Mouse (Mus musculus) frontal cortex, postnatal 36 days (tissue): ENCODE measurements around the gene Jak2.

Experiments
- DNase-seq, 2 experiments: peaks; one replicate each; pipeline ENCODE4 v3.0.0; 2022; ENCODE audit warnings: low spot score in 2 of 2

Gene Jak2

DNA sequence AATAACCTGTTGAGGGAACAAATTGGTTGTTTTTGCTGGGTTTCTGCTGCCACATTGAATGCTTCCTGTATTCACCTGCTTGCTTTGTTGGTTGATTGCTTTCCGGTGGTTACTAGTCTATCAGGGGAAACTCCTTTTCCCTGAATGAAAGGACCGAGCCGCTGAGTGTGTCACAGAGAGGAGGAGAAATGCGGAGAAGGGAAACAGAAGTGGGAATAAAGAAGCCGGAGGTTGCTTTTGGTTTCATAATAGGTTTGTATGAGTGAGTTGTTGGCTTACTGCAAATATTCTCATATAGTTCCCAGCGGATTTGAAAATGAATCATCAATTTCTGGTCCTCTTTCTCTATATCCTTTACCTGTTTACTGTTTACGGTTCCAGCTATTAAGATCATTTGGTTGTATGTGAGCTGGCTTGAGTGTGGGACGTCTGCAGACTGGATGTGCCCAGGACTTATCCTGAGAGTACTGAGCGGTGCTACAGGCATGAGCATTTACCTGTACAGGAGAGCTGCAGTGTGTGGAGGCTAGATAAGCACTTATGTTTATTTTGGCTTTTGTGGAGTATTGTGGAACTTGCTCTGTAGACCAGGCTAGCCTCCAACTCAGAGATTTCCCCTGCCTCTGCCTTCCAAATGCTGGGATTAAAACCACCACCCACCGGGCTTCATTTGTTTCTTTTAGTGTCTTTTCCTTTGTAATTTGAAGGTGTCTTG, 1.4 kb downstream of the Jak2 start:
- DNase-seq: peak; percentile 13 to 28

DNA sequence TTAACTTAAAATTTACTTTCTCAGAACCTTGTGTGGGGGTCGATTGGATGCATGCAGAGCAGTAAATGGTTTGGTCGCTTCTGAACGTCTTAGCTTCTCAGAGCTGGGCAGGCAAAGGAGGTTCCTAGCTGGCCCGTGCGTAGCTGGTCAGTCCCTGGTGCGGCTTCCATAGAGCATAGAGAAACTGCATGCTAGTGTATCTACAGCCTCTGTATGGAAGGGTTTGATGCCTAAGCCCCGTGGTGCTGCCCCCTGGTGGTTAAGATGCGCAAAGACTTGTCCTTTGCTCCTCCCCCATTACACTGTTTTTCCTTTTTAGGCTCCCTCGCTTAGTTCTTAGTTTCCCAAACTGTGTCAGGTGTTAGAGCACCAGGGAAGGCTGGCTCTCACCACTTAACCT, 2.1 kb downstream of the Jak2 start:
- peak; percentile 75 to 87 for DNase-seq

- no peak for DNase-seq
Measured at GRCm38 (mm10) chr19:29254671-29255070, 3.0 kb downstream of the Jak2 start.

GRCm38 (mm10) chr19:29255327-29256027, 3.8 kb downstream of the Jak2 start:
- DNase-seq: no peak

DNA sequence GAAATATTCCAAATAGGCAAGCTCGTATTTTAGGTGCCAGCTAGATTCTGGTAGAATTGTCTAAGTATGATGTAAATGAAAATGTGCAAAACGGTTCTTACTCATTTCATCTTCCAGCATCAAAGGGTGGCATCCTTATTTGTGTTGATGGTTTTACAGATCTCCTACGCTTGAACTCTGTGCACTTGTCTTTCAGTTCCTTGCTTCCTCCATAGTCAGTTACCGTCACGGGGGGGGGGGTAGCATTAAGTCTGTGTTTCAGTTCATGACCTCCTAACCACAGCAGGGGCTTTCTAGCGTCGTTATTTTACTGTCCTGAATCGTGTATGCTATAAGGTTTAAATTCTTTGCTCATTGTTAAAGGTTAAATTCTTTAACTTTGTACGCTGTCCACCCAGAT, 10.0 kb downstream of the Jak2 start:
- DNase-seq: no peak

GRCm38 (mm10) chr19:29263492-29263891, 11.9 kb downstream of the Jak2 start:
- DNase-seq: no peak

DNA sequence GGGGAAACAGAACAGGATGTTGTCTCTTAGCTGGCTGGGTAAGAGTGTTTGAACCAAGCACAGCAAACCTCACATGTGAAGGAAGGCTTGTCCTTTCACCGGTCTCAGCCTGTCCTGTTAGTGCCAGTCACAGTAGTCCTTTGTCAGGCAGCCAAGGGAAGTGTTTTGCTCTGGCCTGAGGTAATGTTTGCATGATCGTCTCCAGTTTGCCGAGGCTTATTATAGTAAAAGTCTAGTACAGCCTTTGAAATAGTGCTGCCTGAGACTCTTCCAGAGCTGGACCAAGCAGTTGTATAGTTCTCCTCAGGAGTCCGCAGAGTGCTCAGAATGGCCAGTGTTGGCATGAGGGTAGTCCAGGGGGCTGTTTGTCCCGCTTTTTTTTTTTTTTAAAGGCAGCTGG, 13.9 kb downstream of the Jak2 start:
- DNase-seq: no peak

GRCm38 (mm10) chr19:29267075-29267868, 15.6 kb downstream of the Jak2 start:
- no peak for DNase-seq

DNA sequence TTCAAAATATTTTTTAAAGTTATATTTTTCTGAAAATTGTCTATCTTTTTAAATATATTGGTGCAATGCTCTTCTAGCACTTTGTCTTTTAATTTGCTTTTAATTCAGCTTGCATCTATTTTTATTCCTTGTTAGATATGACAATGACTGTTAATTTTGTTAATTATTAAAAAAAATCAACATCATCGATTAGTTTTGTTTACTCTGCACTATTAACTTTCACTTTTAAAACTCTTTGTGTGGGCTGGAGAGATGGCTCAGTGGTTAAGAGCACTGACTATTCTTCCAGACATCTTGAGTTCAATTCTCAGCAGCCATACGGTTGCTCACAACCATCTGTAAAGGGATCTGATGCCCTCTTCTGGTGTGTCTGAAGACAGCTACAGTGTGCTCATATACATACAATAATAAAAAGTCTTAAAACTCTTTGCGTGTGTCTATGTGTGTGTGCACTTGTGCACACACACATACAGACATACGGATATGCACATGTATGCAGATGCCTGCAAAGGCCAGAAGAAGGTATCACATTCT, 17.2 kb downstream of the Jak2 start:
- DNase-seq: no peak

DNA sequence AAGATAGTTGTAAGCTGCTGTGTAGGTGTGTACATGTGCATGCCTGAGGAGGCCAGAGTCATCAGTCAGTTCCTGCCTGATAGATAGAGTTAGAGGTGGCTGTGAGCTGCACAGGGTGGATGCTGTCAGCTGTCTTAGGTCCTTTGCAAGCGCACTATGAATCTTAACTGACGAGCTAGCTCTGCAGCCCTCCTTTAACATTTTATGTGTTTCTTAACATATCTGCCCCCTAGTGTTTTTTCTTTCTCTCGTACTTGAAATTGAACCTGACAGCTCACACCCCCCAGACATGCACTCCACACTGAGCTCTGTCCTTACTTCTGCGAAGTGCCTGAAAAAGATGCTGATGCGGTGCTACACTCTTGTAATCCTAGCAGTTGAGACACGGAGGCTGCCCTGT, 18.6 kb downstream of the Jak2 start:
- DNase-seq: no peak

DNA sequence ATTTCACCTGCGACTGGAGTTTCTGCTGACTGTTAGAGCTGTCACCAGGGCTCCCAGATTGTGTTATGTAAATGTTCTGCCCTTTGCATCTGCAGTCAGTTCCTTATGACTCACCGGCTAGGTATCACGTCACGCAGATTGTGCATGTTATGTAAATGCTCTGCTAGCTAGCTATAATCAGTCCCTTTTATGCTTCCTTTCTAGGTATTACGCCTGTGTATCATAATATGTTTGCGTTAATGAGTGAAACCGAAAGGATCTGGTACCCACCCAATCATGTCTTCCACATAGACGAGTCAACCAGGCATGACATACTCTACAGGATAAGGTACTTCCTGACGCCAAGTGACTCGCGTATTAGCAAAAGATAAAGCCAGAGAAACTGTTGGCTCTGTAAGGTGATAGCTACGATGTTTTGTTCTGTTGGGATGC, 19.5 kb downstream of the Jak2 start:
- DNase-seq: peak; percentile 61 to 72

GRCm38 (mm10) chr19:29272011-29272809, 20.6 kb downstream of the Jak2 start:
- no peak for DNase-seq

- DNase-seq: no peak
Measured at GRCm38 (mm10) chr19:29276414-29276813, 24.8 kb downstream of the Jak2 start.

GRCm38 (mm10) chr19:29278944-29279587, 27.4 kb downstream of the Jak2 start:
- DNase-seq: no peak

GRCm38 (mm10) chr19:29285451-29285869, 33.8 kb downstream of the Jak2 start:
- DNase-seq: peak in 1 of 2 experiments; percentile 28

- no peak for DNase-seq
Measured at GRCm38 (mm10) chr19:29287863-29288262, 36.2 kb downstream of the Jak2 start.

- no peak for DNase-seq
Measured at GRCm38 (mm10) chr19:29291532-29291931, 39.9 kb downstream of the Jak2 start.

GRCm38 (mm10) chr19:29292546-29292945, 40.9 kb downstream of the Jak2 start:
- DNase-seq: no peak

DNA sequence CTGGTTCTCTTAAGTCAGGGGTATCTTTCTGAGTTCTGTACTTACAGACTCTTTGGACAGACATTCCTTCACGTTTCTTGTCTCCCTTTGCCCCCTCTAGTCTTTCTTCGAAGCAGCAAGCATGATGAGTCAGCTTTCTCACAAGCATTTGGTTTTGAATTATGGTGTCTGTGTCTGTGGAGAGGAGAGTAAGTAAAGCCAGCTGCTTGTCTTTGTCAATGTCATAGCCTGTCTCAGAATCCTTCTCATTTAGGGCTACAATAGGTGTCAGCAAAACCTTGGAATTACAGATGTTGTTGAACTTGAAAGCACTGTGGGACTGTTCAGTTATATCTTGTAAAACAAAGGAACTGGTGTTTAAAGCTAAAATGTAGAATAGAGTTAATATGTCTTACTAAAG, 43.1 kb downstream of the Jak2 start:
- no peak for DNase-seq

DNA sequence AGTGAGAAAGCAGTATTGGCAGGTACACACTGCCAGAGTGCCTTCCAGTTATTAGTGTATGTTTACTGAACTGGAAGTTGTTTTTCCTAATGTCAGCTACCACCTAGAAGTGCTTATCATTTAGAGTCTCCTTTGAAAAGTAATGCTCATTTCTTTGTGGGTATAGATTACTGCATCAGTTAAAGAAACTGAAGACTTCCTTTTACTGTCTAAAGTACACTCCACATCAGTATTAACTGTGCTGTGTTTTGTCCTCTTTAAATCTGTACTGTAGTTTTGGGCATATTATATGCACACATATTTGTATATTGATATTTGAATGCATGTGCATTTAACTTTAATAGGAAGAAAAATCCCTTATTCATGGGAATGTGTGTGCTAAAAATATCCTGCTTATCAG, 44.5 kb downstream of the Jak2 start:
- no peak for DNase-seq

- no peak for DNase-seq
Measured at GRCm38 (mm10) chr19:29297366-29297765, 45.7 kb downstream of the Jak2 start.
